Mouse (Mus musculus): ENCODE results near the gene Anks1. TPM values are rescaled to one million over a fixed set of nuclear protein-coding genes. Genes with fewer than 3 reads are reported as not detected.

Gene Anks1
- polyA plus RNA-seq (2012; rRNA removed) = 41.8 and 42.5 TPM in 2 replicates

DNA sequence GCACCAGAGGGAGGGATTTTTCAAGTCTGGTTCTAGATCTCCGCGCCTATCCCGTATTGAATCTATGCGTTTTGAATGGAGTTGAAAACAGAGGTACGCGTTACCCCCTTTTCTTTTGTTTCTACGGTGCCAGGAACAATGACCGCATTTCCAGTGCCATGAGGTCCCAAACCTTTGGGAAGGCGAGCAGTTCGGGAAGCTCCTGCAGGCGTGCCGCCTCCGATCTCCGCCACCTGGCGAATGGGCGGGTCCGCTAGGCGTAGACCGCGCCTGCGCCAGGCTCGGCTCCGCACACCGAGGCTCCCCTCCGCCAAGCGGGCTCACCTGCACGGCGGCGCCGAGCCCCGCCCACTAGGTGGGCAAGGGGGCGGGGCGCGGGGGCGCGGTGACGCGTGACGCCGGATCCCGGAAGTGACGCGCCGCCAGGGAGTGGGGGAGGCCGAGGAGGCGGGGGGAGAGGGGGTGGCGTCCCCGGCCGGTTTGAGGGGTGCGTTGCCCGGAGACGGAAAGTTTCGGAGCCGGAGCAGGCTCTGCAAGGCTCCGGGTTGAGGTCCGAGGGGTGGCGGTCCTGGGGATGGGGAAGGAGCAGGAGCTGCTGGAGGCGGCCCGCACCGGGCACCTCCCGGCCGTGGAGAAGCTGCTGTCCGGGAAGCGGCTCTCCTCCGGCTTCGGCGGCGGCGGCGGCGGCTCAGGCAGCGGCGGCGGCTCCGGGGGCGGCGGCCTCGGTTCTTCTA, at the start of gene Anks1:
TSS of gene Anks1 (plus strand) at position 419 of the 734 bp plus-strand sequence.

DNA sequence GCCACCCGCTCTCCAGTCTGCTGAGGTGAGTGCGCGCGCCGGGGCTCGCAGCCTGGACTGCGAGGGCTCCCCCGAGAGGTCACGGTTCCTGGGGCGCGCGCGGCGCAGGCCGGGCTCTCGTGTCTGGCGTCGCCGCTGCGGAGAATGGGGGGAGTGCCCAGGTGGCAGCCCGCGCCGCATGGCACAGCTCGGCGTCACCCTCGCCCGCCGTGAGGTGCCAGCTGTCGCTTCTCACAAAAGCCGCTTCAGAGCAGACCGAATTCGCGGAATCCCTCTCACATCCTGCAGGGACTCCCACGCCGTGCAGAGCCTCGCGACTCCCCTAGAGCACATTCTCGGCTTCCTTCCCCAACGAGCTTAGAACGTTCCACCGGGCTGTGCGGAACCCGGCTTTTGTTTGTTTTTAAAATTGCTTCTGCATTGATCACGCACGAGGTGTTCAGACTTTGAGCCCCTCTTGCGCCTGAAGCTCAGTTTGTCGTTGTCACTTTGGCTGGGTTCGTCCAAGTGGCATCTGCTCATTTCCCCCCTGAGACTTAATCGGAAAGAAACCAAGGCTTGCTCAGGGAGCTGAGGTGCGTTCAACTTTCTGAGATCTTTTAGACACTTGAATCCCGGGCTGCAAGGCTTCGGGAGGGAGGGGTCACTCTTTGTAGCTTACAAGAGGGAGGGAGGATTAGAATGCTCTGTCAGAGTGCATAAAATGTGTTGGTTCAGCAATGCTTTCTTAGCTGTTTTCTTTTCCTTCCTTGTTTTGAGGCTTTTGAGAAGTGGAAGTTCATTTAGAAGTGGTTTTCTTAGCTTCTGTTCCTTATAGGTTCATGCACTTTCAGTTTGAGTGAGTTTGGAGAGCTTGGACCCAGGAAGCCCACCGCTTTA, 755 bp downstream of the Anks1 start, which contains the start of gene Taf11:
TSS of gene Taf11 (minus strand) at position 223 of the 879 bp plus-strand sequence.

DNA sequence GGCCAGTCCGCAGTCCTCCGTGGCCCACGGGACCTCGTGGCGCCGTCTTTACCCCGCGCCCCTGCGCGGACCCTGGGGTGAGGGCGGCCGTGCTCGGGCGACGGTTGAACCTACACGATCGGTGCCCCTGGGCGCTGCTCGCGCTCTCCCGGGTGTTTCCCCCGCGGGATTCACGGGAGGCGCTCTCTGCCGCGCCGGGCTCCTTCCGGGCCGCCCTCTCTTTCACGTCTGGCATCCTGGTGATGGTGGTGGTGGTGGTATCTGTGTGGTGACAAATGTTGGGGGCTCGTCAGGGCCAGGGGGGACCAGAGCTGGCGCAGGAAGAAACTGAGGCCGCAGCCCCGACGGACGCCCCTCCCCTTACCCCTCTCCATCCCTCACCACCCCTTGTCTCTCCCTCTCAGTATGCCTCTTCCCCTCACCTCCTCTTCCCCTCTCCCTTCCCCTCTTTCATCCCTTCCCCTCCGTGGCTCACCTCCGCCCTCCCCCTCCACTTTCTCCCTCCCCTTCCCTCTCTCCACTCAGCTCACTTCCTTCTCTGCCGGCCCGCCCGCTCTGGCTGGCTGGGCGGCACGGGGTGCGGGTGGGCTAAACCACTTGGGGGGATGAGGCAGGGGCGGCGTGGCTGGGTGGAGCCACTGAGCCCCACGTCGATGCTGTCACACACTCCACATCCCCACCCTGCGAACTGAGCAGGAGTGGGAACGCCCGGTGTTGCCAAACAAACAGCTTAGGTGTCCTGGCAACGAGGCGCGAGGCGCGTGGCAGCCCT, 171.1 kb downstream of the Anks1 start, which contains the start of gene Tcp11:
TSS of gene Tcp11 (minus strand) at position 595 of the 772 bp plus-strand sequence.

Other genes starting within 250 kb of the Anks1 start
- 2.0 and 2.1 TPM in 2 replicates for gene Spdef, start 180.4 kb upstream of the Anks1 start, polyA plus RNA-seq (2012; rRNA removed)
- 52.0 and 53.4 TPM in 2 replicates for gene D17Wsu92e, start 88.7 kb upstream of the Anks1 start, polyA plus RNA-seq (2012; rRNA removed)
- 145 and 156 TPM in 2 replicates for gene Snrpc, start 71.2 kb upstream of the Anks1 start, polyA plus RNA-seq (2012; rRNA removed)
- gene Uhrf1bp1, start 52.9 kb upstream of the Anks1 start, polyA plus RNA-seq (2012; rRNA removed) = 12.8 and 13.1 TPM in 2 replicates
- gene Taf11, start 538 bp downstream of the Anks1 start, polyA plus RNA-seq (2012; rRNA removed) = 42.6 and 47.0 TPM in 2 replicates
- 2.7 and 3.3 TPM in 2 replicates for gene Tcp11, start 171.3 kb downstream of the Anks1 start, polyA plus RNA-seq (2012; rRNA removed)
- gene Scube3, start 232.8 kb downstream of the Anks1 start, polyA plus RNA-seq (2012; rRNA removed) = 14.5 and 16.3 TPM in 2 replicates

Data from central nervous system, embryonic 18 days (tissue).